Mouse (Mus musculus) cerebellum, postnatal 25 days (tissue): Measurements from ENCODE around the gene D930007J09Rik.
A peak's percentile ranks its signal among the peaks of the same experiment; 100 is the strongest.

ENCODE experiments used
- DNase-seq, 2 experiments: peaks; one replicate each; pipeline ENCODE4 v3.0.0; 2021; ENCODE audit warnings: mixed read lengths in 2 of 2

Gene D930007J09Rik

DNA sequence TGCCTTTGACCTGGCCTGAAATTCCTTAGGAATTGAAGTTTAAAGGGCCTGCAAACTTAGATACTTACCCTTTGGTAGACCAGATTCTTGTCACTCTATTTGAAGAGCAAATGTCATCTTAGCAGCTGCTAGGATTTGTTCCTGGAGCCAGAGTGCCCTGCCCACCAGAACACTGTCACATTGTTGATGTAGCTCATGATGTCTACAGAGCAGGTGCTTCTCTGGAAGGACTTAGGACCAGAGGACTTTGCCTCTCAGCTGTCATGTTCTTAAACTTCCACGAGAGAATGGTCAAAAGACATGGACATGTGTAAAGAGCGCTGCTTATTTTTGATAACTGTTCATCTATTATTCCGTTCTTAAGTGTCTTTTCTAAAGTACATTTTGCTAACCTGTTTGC lies 16.6 kb upstream of the D930007J09Rik start:
- no peak for DNase-seq

DNA sequence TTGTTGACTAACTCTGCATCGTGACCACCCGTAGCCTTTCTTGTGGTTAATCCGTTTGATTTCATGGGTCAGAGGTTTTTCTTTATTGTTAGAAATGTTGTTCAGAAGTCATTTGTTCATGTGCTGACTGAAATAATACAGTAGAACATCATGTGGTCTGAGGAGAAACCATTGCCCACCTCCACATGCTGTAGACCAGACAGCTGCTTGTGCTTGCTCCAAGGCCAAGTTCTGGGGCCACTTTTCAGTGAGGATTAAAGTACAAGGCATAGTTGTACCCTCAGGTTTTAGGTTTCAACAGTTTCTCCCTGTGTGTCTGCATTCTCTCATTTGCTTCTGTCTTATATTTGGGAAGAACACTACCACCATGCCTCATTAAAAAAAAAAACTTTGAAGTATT lies 5.0 kb upstream of the D930007J09Rik start:
- no peak for DNase-seq

DNA sequence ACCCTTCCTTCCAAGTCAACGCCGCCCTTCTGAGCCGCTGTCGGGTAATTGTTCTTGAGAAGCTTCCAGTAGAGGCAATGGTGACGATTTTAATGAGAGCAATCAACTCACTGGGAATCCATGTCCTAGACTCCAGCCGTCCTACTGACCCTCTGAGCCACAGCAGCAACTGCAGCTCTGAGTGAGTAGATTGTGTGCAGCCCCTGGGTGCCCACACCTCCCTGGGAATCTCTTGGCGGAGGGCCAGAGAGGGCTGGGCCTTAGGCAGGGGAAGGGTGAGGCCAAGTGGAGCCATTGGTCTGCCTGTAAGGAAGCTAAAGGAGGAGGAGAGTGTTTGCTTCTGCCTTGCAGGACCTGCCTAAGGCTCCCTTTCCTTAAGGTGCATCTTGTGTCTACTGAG lies 4.2 kb upstream of the D930007J09Rik start:
- DNase-seq = peak in 1 of 2 experiments; percentile 40

DNA sequence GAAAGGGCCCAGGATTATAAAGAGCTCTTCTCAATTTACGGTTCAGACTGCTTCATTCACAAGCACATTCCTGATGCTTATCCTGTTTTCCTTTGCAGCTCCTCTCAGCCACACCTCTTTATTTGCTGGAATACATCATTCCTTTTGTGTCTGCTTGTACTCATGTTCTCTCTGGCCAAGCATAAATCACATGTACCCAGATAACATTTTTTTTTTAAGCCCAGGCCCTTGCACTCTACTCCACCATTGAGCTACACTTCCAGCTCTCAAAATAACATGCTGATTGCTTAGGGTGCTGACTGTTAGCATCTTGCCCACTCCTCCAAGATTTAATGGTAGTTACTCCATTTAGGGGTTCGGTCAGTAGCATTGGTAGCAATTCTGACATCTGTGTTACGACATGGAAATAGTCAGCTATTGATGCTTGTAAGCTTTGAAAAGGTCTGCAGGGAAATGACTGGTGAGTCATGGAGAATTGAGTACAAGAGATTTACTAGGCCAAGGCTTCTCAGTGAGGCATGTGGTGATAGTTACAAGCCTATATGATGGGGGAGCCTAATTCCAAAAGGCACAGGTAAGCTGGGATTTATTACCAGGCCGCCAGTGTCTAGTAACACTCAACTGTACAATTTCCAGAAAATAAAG lies 1.2 kb upstream of the D930007J09Rik start:
- no peak for DNase-seq

DNA sequence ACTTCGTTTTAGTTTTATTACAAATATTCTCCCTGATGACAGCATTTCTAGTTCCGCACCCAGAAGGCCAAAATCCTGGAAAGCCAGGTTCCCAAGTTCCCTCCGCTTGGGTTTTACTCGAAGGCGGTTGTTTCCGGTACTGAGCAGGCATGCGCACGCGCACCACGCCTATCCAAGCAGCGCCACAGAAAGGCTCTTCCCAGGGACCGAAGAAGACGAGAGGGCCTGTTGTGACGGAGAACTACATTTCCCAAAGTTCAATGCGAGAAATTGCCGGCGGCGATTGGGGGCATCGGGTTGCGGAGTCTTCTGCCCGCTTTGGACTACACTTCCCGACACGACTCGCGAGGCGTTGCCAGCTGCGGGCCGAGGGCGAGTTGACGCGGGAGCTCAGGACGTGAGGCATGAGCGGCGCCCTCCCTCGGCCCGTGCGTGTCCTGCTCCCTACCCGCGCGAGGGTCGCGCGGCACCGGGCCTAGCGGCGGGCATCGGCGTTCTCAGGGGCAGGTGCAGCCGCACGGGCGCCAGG lies 892 bp downstream of the D930007J09Rik start, which contains the start of gene Wrnip1:
Gene Wrnip1, plus strand, starts transcription at position 346 of the 529 bp plus-strand sequence.
- peak; percentile 95 to 98 for DNase-seq

DNA sequence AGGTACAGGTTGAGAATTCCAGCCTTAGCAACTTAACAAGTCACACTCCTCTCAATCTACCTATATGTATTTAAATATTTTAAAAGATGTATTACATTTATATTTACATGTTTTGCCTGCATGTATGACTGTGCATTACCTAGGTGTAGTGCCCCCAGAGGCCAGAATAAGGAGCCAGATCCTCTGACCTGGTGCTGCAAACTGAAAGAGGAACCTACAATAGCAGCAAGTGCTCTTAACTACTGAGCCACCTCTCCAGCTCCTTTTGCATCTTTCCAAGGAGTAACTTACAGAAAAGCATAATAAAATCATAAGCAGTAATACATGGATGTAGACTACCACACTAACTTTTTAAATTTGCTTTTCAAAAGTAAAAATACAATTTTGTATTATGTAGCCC lies 1.8 kb downstream of the D930007J09Rik start:
- DNase-seq = no peak

DNA sequence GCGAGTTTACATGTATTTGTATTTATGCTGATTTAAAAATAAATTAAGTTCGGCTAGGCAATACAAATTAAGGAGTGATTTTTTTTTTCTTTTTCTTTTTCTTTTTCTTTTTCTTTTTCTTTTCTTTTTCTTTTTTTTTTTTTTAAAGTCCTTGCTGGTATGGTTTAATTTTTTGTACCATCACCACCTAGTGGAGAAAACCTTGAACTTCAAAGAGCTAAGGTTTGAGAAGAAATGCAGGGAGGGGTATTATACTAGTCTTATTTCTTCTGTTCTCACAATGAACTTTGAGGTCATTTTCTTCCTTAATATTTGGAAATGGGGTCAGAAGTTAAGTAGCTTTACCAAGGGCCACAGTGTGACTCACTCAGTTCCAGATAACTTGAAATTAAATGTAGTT lies 3.5 kb downstream of the D930007J09Rik start:
- DNase-seq = no peak

DNA sequence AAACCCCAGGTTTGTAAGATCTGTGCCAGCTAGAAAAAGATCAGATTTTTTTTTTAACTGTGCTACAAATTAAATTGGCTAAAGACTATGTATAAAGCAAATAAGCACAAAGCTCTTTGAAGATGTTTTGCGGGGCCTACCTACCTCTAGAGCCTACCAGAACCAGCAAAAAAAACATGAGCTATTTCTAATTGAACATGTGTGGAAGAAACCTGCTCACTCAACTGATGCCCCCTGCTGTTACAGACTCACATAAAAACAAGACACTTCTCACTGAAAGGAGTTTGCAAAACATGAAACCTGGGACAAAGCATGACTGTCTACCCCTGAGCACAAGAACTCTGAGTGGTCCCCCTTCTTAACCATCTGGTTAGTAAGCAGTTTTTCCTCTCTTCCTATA lies 5.6 kb downstream of the D930007J09Rik start:
- no peak for DNase-seq

DNA sequence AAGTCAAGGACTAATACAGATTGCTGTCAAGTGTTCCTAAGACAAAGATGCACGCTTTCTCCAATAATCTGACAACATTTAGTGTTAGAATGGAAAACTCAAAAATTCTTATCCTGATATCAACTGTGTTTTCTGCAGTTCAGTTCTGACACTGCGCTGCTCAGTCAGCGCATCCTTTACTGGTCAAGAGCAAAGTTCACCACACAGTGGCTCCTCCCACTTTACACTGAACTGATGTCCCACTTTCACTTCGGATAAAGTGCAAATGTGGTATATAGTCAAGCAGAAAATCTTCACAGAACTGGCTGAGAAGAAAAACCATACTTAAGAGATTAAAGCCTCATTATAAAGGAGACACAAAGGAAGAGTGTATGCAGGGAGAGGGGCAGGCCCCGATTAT lies 7.5 kb downstream of the D930007J09Rik start:
- DNase-seq = no peak

DNA sequence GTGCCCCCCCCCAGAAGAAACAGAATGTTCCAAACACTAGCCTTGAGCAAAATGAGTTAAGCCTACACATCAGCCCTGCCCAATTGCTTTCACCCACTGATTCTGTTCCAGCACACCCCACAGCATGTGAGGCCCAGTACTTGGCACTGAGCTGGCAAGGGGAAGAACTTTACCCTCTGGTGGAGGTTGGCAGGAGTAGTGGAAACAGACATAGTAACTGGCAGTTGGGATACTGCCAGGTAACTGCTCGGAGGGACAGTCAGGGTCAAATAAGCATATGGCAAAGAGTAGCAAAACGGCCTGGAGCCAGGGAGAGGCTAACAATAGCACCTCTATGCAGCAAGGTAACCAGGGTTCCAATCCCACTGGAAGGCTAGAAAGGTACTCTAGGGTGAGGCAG lies 8.0 kb downstream of the D930007J09Rik start:
- peak in 1 of 2 experiments; percentile 17 for DNase-seq

DNA sequence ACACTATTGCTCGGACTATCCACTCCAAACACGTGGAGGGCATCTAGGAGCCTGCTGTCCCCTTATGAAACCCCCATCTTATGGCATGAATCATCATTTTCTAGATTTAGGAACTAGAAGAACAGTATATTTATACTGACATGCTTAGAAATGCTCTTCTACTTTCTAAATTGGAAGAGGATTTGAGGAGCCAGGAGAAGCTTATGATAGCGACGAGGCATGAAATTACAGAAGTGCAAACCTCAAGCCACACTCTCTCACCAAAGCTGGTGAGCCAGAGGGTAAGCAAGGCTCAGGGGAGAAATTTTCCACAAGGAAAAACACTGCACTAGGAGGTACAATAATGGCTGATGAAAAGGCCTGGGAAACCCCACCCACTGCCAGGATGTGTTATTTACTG lies 12.9 kb downstream of the D930007J09Rik start:
- DNase-seq = no peak

DNA sequence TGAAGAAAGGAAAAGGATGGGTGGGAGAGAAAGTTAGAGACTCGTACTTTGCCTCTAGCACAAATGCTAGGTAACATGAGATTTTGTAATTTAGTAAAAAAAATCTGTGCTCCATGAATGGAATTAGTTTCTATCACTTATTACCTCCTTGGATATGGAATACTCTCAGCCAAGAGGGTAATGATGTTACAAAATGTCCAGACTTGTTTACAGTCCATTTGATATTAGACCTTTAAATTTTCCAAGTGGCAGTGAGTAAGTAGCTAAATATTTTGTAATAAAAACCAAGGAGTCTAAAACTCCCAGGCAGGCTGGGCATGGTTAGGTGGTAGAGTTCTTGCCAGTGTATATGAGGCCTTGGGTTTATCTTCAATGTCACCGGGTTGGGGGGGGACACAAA lies 15.1 kb downstream of the D930007J09Rik start:
- no peak for DNase-seq

DNA sequence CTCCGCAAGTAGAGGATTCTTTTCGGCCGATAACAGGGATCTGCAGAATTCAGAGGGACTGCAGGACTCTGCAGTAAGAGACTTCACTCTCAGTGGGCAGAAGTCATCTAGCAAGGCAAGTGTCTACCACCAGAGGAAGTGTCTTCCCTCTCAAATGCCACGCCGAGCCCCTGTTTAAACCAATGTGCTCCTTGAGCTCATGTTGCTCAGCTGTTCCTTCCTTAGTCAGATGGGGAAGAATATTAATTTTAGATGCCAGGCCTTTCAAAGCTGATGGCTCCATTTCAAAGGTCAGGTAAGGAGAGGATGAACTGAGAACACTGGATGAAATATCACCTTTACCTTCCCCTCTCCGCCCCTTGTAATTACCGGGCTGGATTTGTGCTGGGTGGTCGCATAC lies 18.8 kb downstream of the D930007J09Rik start, which contains the start of gene Mylk4:
Gene Mylk4, minus strand, starts transcription at position 139 of the 400 bp plus-strand sequence.
- DNase-seq = no peak

DNA sequence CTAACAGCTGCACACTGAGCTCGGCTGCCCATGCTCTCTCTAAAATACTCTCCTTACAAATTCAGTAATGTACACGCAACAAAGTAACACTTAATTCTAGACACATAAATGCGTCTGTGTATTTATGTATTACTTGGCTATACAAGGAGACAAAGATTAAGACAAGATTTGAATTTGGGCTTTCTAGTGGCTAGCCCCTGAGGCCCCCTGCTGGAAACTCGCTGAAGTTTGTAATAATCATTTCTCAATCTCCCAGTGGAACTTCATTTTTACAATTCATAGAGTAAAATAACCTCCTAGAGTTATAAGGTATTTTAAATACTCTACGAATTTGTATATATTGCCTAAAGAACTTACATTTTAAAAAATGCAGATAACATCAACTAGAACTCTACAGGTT lies 19.6 kb downstream of the D930007J09Rik start:
- DNase-seq = no peak

DNA sequence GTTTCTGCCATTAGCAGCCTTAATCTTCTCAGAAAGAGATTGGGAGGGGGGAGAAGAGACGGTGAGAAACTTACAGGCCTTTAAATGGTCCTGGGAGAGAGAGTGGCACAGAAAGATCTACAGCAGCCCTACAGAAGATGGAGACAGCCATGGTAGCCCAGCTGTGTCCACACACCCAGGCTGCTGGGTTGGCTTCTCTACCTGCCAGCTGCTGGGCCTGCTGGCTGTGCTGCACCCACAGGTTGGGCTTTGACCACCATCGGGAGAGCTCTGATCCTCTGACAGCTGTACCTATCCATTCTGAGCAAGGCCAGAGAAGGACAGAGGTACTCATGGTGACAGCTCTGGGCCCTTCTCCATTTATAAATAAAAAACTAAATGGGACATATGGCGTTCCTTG lies 23.8 kb downstream of the D930007J09Rik start:
- DNase-seq = no peak

DNA sequence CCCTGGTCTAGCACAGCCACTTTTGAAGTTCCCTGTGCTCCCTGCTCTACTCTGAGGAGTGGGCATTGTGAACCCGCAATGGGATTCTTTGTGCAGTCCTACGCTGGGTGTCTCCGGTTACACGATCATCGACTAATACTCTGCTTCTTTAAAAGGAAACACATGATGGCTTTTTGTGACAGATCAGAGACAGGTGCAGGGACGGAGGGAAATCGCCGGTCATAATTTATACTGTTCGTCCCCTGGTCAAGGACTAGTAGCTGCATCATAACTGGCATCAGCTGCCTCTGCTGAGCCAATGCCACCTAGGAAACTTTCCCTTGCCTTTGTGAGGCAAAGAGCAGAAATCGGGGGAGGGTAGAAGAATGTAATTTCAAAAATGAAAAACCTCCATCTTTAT lies 26.3 kb downstream of the D930007J09Rik start:
- DNase-seq = no peak

DNA sequence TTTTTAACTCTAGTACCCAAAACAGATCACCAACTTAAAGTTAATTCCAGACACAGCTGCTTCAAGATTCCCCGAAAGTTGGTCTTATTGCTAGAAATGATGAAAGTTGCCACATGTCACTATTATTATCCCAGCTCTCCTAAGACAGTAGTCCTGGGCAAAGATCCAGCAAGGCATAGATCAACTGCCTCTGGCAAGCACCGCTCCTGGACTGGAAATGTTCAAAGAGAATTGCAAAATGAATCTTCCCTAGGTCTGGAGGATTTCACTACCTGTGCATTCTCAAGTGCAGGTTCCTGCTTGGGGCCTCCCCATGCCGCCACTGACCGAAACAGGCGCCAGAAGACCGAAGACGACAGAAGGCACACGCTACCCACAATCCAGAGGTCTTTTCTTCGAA lies 26.8 kb downstream of the D930007J09Rik start:
- no peak for DNase-seq

DNA sequence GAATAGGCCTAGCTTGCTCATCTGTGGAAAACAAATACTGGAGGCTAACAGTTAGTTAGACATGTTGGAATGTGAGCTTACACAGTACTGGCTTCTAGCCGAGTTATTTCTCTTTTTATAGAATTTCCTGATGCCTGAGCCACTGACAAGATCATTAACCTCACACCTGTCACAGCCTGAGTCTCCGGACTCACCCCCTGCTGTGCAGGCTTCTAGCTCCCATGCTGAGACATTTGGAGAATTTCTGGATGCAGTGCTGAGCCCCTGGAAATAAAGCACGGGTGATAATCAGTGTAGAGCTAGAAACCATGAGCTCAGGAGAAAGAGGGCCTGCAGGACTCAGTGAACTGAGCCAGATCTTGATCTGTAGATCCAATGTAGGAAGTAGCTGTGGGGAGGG lies 32.7 kb downstream of the D930007J09Rik start:
- peak in 1 of 2 experiments; percentile 22 for DNase-seq

DNA sequence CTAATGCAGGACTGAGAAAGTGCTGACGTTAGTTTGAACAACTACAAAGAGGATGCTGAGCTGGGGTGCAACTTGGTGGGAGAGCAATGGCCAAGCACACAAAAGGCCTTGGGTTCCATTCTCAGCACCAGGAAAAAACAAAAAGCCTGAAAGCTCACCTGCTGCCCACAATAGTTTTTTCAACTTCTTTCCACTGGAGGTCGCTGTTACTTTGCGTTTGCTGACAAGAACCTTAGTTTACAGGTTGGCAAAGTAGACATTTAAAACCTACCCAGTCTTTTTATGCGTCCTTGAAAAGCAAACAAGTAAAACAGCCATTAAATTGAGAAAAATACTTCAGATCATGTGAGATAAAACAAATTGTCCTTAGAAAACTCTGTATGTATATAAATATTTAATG lies 34.5 kb downstream of the D930007J09Rik start:
- DNase-seq = peak in 1 of 2 experiments; percentile 28

DNA sequence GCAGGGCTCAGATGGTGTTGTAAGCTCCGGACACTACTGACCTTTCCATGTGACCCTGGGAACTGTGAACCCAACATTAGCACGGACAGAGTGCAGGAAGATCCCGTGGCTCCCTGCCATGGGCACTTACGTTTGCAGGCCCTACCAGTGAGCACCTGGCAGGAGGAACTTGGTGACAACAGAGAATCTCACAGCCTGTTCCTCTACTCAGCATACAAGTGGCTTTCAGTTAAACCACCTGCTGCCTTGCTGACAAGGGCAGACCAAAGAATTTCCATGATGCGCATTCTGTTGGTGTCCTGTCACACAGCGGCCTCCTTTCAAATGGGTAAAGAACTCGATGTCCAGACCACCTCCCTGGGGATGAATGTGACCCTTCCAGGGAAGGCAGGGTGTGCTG lies 38.2 kb downstream of the D930007J09Rik start:
- no peak for DNase-seq

DNA sequence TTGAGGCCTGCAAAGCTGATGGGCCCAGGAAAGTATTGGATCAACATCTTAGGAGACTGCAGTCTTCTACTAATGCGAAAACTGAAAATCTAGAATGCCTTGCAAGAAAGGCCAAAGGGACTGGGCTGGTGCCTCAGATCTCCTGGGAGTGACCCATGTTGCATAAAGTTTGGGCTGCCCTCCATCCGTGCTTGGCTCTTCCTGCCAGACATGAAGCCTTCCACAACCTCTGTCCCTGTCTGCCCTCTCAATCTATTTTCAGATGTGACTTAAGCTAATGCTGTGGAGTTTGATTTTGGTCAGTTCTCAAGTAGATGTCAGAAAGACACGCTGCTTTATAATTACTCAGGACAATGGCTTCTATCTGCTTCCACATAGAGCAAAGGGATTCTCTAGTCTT lies 39.5 kb downstream of the D930007J09Rik start:
- DNase-seq = no peak

DNA sequence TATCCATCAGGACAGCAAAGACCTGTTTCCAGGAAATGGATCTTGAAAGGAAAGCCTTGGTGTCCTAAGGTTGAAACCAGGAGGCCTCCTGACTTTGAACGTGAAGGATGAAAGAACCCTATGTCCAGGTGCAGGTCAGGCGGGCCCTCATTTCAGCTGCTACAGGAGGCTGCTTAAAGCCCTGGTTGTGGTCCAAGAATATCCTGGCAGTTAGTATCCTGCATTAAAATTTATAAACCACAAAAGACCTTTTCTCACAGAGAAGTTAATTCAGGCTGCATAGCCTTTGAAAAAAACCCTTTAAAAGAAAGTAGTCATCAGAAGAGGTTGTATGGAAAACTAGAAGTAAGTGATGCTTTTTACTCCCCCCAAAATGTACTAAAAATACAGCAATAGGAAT lies 41.9 kb downstream of the D930007J09Rik start:
- DNase-seq = no peak

DNA sequence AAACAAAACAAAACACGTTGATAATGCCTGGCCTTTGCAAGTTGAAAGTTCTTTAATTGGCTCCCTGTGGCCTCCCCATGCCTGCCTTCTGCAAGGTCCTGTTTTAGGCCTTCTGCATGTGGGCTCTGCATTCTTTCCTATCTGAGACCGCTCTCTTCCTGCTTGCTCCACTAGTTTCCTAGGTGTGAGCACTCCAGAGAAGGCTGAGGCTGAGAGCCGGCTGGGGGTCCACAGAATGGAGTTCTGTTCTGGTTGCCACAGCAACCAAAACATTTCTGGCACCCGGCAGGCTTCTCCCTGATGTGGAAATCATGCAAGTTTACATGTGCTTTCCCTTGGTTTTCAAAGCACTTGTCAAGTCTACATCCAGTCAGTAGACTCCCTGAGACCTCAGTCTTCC lies 43.6 kb downstream of the D930007J09Rik start:
- DNase-seq = no peak
